Mouse (Mus musculus) spleen, adult 2 months (tissue): Measurements from ENCODE around the gene Atl1.

ENCODE experiments used
- CTCF ChIP-seq: fragments of 200-500 bp; IDR thresholded peaks from 2 replicates; pipeline ENCODE4 v1.5.1; 2011; ENCODE audit warnings: mild to moderate bottlenecking, inconsistent platforms; ENCODE audit not compliant: insufficient read depth, insufficient read length, insufficient replicate concordance; ENCODE audit errors: extremely low read depth
- POLR2A ChIP-seq: fragments of 200-500 bp; IDR thresholded peaks from 2 replicates; pipeline ENCODE4 v1.6.1; 2011; ENCODE audit warnings: low read depth, low read length, inconsistent platforms

GRCm38 (mm10) chr12:69877842-69878363, 14.5 kb upstream of the Atl1 start:
- TF ChIP-seq CTCF (no peak), POLR2A (no peak)
